Mouse (Mus musculus) cortical plate, adult 2 months (tissue): ENCODE measurements at regions not wholly inside any gene's neighbourhood (a gene's known extent, or its start where the extent isn't known, plus 50 kb on each side); places are given as distances from the start of the nearest gene placed in this dataset.

Experiments used
- H3K27ac ChIP-seq: fragments of 200-500 bp; 2 replicates; pipeline ENCODE4 v1.5.1; 2012; ENCODE audit warnings: low read length, control low read depth, inconsistent platforms; ENCODE audit not compliant: insufficient read depth
- H3K4me1 ChIP-seq: fragments of 200-500 bp; 2 replicates; pipeline ENCODE4 v1.6.1; 2011; ENCODE audit warnings: low read length; ENCODE audit not compliant: control insufficient read depth, insufficient read depth
- H3K4me3 ChIP-seq: fragments of 200-500 bp; 2 replicates; pipeline ENCODE4 v1.5.1; 2011; ENCODE audit warnings: mild to moderate bottlenecking, low read length, control low read depth; ENCODE audit not compliant: insufficient read depth
- CTCF ChIP-seq: fragments of 200-500 bp; IDR thresholded peaks from 2 replicates; pipeline ENCODE4 v1.5.1; 2011; ENCODE audit warnings: mild to moderate bottlenecking, control low read depth, low read length; ENCODE audit not compliant: insufficient read depth; ENCODE audit errors: extremely low read depth
- POLR2A ChIP-seq: fragments of 200-500 bp; IDR thresholded peaks from 2 replicates; pipeline ENCODE4 v1.6.1; 2011; ENCODE audit warnings: mild to moderate bottlenecking, low read length, control low read depth; ENCODE audit not compliant: insufficient read depth; ENCODE audit errors: extremely low read depth

GRCm38 (mm10) chr11:112552838-112553237, 229.2 kb upstream of the Sox9 start:
- Histone ChIP-seq H3K4me3 (no peak overlapping the region), H3K4me1 (0 out of 2 replicates have a peak, but pooled peaks cover 1% of the 10 kb centered on the region), H3K27ac (no peak overlapping the region)
- TF ChIP-seq CTCF (no peak), POLR2A (no peak)

DNA sequence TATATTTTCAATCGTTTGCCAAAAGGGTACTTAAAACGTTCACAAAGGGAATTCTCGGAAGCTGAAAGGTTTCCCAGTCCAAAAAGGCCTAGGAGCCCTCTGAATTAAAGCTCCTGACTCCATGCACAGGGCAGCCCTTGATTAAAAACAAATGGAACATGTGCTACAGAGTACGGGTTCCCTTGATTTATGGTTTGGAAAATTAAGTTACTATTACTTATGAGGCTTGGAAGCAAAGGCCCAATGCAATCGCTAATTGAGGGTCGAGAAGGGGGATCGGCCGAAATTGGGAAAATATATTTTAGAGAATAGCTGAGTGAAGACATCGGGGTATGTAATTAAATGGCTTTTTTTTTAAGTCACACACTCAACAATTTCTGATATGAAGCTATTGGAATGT, 219.0 kb upstream of the Sox9 start:
- TF ChIP-seq POLR2A (no peak), CTCF (no peak)

GRCm38 (mm10) chr11:112564706-112565215, 217.3 kb upstream of the Sox9 start:
- TF ChIP-seq POLR2A (no peak), CTCF (no peak)
- H3K4me1 ChIP-seq = no peaks in the 10 kb centered on the region
- no peak overlapping the region for H3K27ac ChIP-seq
- no peak overlapping the region for H3K4me3 ChIP-seq

More for the DNA sequence above, 219.0 kb upstream of the Sox9 start:
- no peak overlapping the region for H3K4me3 ChIP-seq
- no peaks in the 10 kb centered on the region for H3K4me1 ChIP-seq
- no peak overlapping the region for H3K27ac ChIP-seq

DNA sequence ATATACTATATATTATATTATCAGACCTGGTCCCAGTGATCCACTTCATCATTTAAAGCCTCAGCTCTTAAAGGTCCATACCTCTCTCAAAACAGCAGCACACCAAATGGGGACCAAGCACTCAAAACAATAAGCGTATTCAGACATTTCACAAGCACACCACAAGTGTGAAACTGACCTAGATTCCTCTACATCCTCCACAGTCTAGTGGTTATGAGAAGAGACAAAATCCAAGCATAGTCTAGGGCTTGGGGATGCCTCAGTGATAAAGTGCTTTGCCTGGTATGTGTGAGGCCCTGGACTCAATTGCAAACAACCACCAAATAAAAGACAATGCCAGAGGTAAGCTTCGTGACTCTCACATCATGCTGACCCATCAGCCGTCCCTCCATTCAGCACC, 216.0 kb upstream of the Sox9 start:
- no peak overlapping the region for H3K4me3 ChIP-seq
- no peaks in the 10 kb centered on the region for H3K4me1 ChIP-seq
- TF ChIP-seq CTCF = no peak
- no peak overlapping the region for H3K27ac ChIP-seq

GRCm38 (mm10) chr11:112587386-112587785, 194.6 kb upstream of the Sox9 start:
- no peaks in the 10 kb centered on the region for H3K4me1 ChIP-seq
- H3K27ac ChIP-seq = no peak overlapping the region
- H3K4me3 ChIP-seq = no peak overlapping the region
- TF ChIP-seq POLR2A (no peak), CTCF (no peak)

- TF ChIP-seq POLR2A (no peak), CTCF (no peak)
- H3K4me3 ChIP-seq = no peak overlapping the region
- H3K4me1 ChIP-seq = no peaks in the 10 kb centered on the region
- no peak overlapping the region for H3K27ac ChIP-seq
These were observed 193.9 kb upstream of the Sox9 start for GRCm38 (mm10) chr11:112588088-112588487.

DNA sequence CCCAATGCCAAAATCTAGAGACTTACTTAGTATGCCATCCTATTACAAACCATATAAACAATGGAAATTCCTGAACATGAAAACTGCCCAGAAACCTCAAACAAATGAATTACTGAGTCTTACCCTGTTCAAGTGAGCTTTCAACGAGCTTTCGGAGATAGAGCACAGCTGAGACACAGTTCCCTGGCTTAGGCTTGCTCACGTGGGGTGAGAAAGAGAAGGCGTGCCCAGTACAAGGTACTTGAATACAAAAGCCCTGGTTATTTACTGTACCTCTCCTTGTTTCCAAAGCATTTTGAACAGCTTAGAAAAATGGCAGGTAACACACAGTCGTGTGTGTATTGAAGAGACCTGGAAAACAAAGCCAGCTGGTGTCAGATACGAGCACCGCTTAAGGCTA, 191.8 kb upstream of the Sox9 start:
- Histone ChIP-seq H3K4me1 (no peaks in the 10 kb centered on the region), H3K4me3 (no peak overlapping the region), H3K27ac (no peak overlapping the region)
- TF ChIP-seq CTCF (no peak), POLR2A (no peak)

DNA sequence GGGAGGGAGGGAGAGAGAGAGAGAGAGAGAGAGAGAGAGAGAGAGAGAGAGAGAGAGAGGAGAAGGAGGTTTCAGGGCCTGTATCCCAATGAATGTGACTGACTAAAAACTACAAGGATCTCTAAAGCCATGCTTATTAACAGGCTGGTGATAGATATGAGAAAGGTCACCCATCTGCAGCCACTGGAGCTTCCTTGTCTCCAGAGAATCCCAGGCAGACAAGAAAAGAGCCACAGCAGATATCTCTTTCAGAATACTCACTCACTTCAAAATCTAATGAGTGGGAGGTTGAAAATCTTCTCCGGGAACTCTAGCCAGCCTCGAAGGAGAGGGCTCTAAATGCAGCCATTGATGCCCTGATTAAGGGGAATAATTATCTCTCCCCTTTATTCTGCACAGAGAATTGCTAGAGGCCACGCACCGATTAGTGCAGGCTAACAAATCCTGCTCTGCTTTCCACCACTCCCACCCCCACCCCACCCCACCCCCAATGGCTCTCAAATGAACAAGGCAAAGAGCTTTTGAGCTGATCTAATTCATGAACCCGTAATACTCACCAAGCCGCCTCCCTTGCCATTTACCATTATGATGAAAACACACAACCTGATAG, 189.5 kb upstream of the Sox9 start:
- Histone ChIP-seq H3K4me3 (no peak overlapping the region), H3K27ac (no peak overlapping the region), H3K4me1 (no peaks in the 10 kb centered on the region)
- no peak for TF ChIP-seq POLR2A
- no peak for TF ChIP-seq CTCF

- Histone ChIP-seq H3K4me3 (no peak overlapping the region), H3K4me1 (no peaks in the 10 kb centered on the region), H3K27ac (no peak overlapping the region)
- TF ChIP-seq POLR2A = no peak
- TF ChIP-seq CTCF = no peak
These were observed 188.2 kb upstream of the Sox9 start for GRCm38 (mm10) chr11:112593821-112594220.

GRCm38 (mm10) chr11:112607359-112607758, 174.7 kb upstream of the Sox9 start:
- Histone ChIP-seq H3K4me1 (no peaks in the 10 kb centered on the region), H3K4me3 (no peak overlapping the region), H3K27ac (no peak overlapping the region)
- TF ChIP-seq POLR2A (no peak), CTCF (no peak)

GRCm38 (mm10) chr11:112609277-112609676, 172.7 kb upstream of the Sox9 start:
- no peaks in the 10 kb centered on the region for H3K4me1 ChIP-seq
- TF ChIP-seq POLR2A (no peak), CTCF (no peak)
- no peak overlapping the region for H3K4me3 ChIP-seq
- no peak overlapping the region for H3K27ac ChIP-seq
